Mouse (Mus musculus): ENCODE measurements around the gene Cdh22. TPM values are rescaled to one million over a fixed set of nuclear protein-coding genes. Genes with fewer than 3 reads are reported as not detected.
A peak's percentile ranks its signal among the peaks of the same experiment; 100 is the strongest.

The Cdh22 gene
- polyA plus RNA-seq, 1 experiment from 2014 or later, result 1.0 TPM

- Histone ChIP-seq H3K4me2 (replicated peaks; ENCODE audit: low read depth, low read length) (no peak overlapping the region), H3K9me3 (ENCODE audit: low read length) (no peaks in the 10 kb centered on the region), H3K27me3 (replicated peaks; ENCODE audit: insufficient read depth, low read length) (peaks cover 14% of the 10 kb centered on the region), H3K36me3 (ENCODE audit: insufficient read depth, low read length) (no peaks in the 10 kb centered on the region), H3K4me3 (ENCODE audit: low read depth, low read length) (no peak overlapping the region), H3K9ac (replicated peaks; ENCODE audit: low read depth) (no peak overlapping the region), H3K27ac (ENCODE audit: low read length) (no peak overlapping the region), H3K4me1 (ENCODE audit: insufficient read depth, low read depth, low read length) (no peaks in the 10 kb centered on the region)
- 58% methylated on average over 4 of the region's 4 CpGs for WGBS
- TF ChIP-seq CTCF (IDR thresholded peaks at IDR 0.05) (no peak), EP300 (IDR thresholded peaks at IDR 0.05) (no peak)
- no peak for ATAC-seq
- DNase-seq (ENCODE audit: low spot score), result no peak
These were observed 27.6 kb downstream of the Cdh22 start for GRCm38 (mm10) chr2:165207086-165207485.

GRCm38 (mm10) chr2:165205486-165205885 lies 29.2 kb downstream of the Cdh22 start:
- Histone ChIP-seq H3K27me3 (replicated peaks; ENCODE audit: insufficient read depth, low read length) (peaks cover 3% of the 10 kb centered on the region), H3K27ac (ENCODE audit: low read length) (no peak overlapping the region), H3K36me3 (ENCODE audit: insufficient read depth, low read length) (no peaks in the 10 kb centered on the region), H3K4me2 (replicated peaks; ENCODE audit: low read depth, low read length) (no peak overlapping the region), H3K9me3 (ENCODE audit: low read length) (no peaks in the 10 kb centered on the region), H3K4me1 (ENCODE audit: insufficient read depth, low read depth, low read length) (no peaks in the 10 kb centered on the region), H3K4me3 (ENCODE audit: low read depth, low read length) (no peak overlapping the region), H3K9ac (replicated peaks; ENCODE audit: low read depth) (no peak overlapping the region)
- WGBS, result 59% methylated on average over 6 of the region's 6 CpGs
- no peak for DNase-seq (ENCODE audit: low spot score)
- ATAC-seq, result no peak
- no peak for TF ChIP-seq EP300 (IDR thresholded peaks at IDR 0.05)
- TF ChIP-seq CTCF (IDR thresholded peaks at IDR 0.05), result no peak

GRCm38 (mm10) chr2:165204931-165205330 lies 29.7 kb downstream of the Cdh22 start:
- DNase-seq (ENCODE audit: low spot score) (no peak), ATAC-seq (no peak)
- Histone ChIP-seq H3K27me3 (replicated peaks; ENCODE audit: insufficient read depth, low read length) (no peaks in the 10 kb centered on the region; the same call in 1 of the 2 replicates), H3K27ac (ENCODE audit: low read length) (no peak overlapping the region), H3K4me2 (replicated peaks; ENCODE audit: low read depth, low read length) (no peak overlapping the region), H3K4me1 (ENCODE audit: insufficient read depth, low read depth, low read length) (no peaks in the 10 kb centered on the region), H3K4me3 (ENCODE audit: low read depth, low read length) (no peak overlapping the region), H3K36me3 (ENCODE audit: insufficient read depth, low read length) (no peaks in the 10 kb centered on the region), H3K9me3 (ENCODE audit: low read length) (no peaks in the 10 kb centered on the region), H3K9ac (replicated peaks; ENCODE audit: low read depth) (no peak overlapping the region)
- 17% methylated on average over 7 of the region's 7 CpGs for WGBS
- no peak for TF ChIP-seq CTCF (IDR thresholded peaks at IDR 0.05)
- no peak for TF ChIP-seq EP300 (IDR thresholded peaks at IDR 0.05)

- H3K4me1 ChIP-seq (ENCODE audit: insufficient read depth, low read depth, low read length), result no peaks in the 10 kb centered on the region
- no peaks in the 10 kb centered on the region for H3K36me3 ChIP-seq (ENCODE audit: insufficient read depth, low read length)
- TF ChIP-seq EP300 (IDR thresholded peaks at IDR 0.05) (no peak), CTCF (IDR thresholded peaks at IDR 0.05) (peak; percentile 14)
- H3K4me3 ChIP-seq (ENCODE audit: low read depth, low read length), result no peak overlapping the region
- no peak for ATAC-seq
- peak overlapping the region; percentile 27; the same call in 1 of the 2 replicates for H3K4me2 ChIP-seq (replicated peaks; ENCODE audit: low read depth, low read length)
- H3K9ac ChIP-seq (replicated peaks; ENCODE audit: low read depth), result no peak overlapping the region
- WGBS, result 6% methylated on average over 28 of the region's 28 CpGs
- H3K27ac ChIP-seq (ENCODE audit: low read length), result no peak overlapping the region
- H3K27me3 ChIP-seq (replicated peaks; ENCODE audit: insufficient read depth, low read length), result no peaks in the 10 kb centered on the region
- no peaks in the 10 kb centered on the region for H3K9me3 ChIP-seq (ENCODE audit: low read length)
- peak; percentile 5 for DNase-seq (ENCODE audit: low spot score)
These were observed 32.6 kb downstream of the Cdh22 start for GRCm38 (mm10) chr2:165201761-165202751.

- H3K4me1 ChIP-seq (ENCODE audit: insufficient read depth, low read depth, low read length), result no peaks in the 10 kb centered on the region
- no peak overlapping the region for H3K4me3 ChIP-seq (ENCODE audit: low read depth, low read length)
- H3K27me3 ChIP-seq (replicated peaks; ENCODE audit: insufficient read depth, low read length), result peaks cover 3% of the 10 kb centered on the region; the same call in 1 of the 2 replicates
- H3K4me2 ChIP-seq (replicated peaks; ENCODE audit: low read depth, low read length), result no peak overlapping the region
- H3K27ac ChIP-seq (ENCODE audit: low read length), result no peak overlapping the region
- ATAC-seq, result no peak
- TF ChIP-seq CTCF (IDR thresholded peaks at IDR 0.05), result no peak
- TF ChIP-seq EP300 (IDR thresholded peaks at IDR 0.05), result no peak
- H3K9ac ChIP-seq (replicated peaks; ENCODE audit: low read depth), result no peak overlapping the region
- no peak for DNase-seq (ENCODE audit: low spot score)
- H3K9me3 ChIP-seq (ENCODE audit: low read length), result no peaks in the 10 kb centered on the region
- no peaks in the 10 kb centered on the region for H3K36me3 ChIP-seq (ENCODE audit: insufficient read depth, low read length)
- WGBS, result 45% methylated on average over 6 of the region's 6 CpGs
These were observed 37.1 kb downstream of the Cdh22 start for GRCm38 (mm10) chr2:165197546-165197945.

- no peak for TF ChIP-seq CTCF (IDR thresholded peaks at IDR 0.05)
- TF ChIP-seq EP300 (IDR thresholded peaks at IDR 0.05), result no peak
- Histone ChIP-seq H3K9me3 (ENCODE audit: low read length) (no peaks in the 10 kb centered on the region), H3K4me1 (ENCODE audit: insufficient read depth, low read depth, low read length) (no peaks in the 10 kb centered on the region), H3K4me2 (replicated peaks; ENCODE audit: low read depth, low read length) (no peak overlapping the region), H3K36me3 (ENCODE audit: insufficient read depth, low read length) (no peaks in the 10 kb centered on the region), H3K4me3 (ENCODE audit: low read depth, low read length) (no peak overlapping the region), H3K27ac (ENCODE audit: low read length) (no peak overlapping the region), H3K9ac (replicated peaks; ENCODE audit: low read depth) (no peak overlapping the region), H3K27me3 (replicated peaks; ENCODE audit: insufficient read depth, low read length) (peaks cover 3% of the 10 kb centered on the region; the same call in 1 of the 2 replicates)
- DNase-seq (ENCODE audit: low spot score), result no peak
- WGBS, result 9% methylated on average over 32 of the region's 32 CpGs
- no peak for ATAC-seq
These were observed 39.1 kb downstream of the Cdh22 start for GRCm38 (mm10) chr2:165195411-165196182.
